Mouse (Mus musculus) gastrocnemius, adult 18-20 months (tissue): ENCODE results near the gene Ddost. TPM values are rescaled to one million over a fixed set of nuclear protein-coding genes. Genes with fewer than 3 reads are reported as not detected.

Experiments
- microRNA-seq: library from miRNA; unstranded; fragments of <30 nt; microRNA quantifications from one replicate; pipeline ENCODE4 v1.2.0, GENCODE M21; 2021
- total RNA-seq, 2 experiments: library from RNA; stranded (reverse); gene quantifications; 2 replicates each; pipeline ENCODE4 v1.2.3; 2021

Gene Ddost
- total RNA-seq, 2 experiments from 2014 or later, result 29.5 to 34.0 TPM

Small RNA genes lying within 50 kb of the gene (microRNA-seq; reads per million reads assigned to microRNA genes)
- gene Gm27646 (not detected), gene Mir7019 (20.5 reads per million, percentile 36 among the genes with 10 or more reads in this experiment)

Other genes starting within 250 kb of the Ddost start
- gene Hp1bp3, start 88.4 kb upstream of the Ddost start, total RNA-seq, result 10 to 100 TPM; 56.4 to 66.7 TPM
- under 1 TPM in 1 of 2 experiments, not detected in 1; 0.09 TPM for gene Sh2d5, start 54.3 kb upstream of the Ddost start, total RNA-seq
- not detected for gene Kif17, start 54.3 kb upstream of the Ddost start, total RNA-seq
- gene Pink1, start 21.6 kb downstream of the Ddost start, total RNA-seq, result 100 to 1,000 TPM; 737 to 833 TPM
- 1 to 10 TPM in 1 of 2 experiments, under 1 TPM in 1; 0.57 to 1.1 TPM for gene Cda, start 63.3 kb downstream of the Ddost start, total RNA-seq
- gene Fam43b, start 91.8 kb downstream of the Ddost start, total RNA-seq, result not detected
- gene Mul1, start 129.9 kb downstream of the Ddost start, total RNA-seq, result 10 to 100 TPM; 41.7 to 43.9 TPM
- 1 to 10 TPM; 3.8 to 7.7 TPM for gene Camk2n1, start 149.6 kb downstream of the Ddost start, total RNA-seq